ENCODE assay signal across 9 mouse cellular contexts in genomic region chr2:36276454-36276853, GRCm38 (mm10). TPM values are rescaled to one million over a fixed set of nuclear protein-coding genes. Genes with fewer than 3 reads are reported as not detected.
DNase-seq lines count a peak whose midpoint lies in the region; ATAC-seq and TF ChIP-seq lines count a peak whose summit lies in the region.
"Had no signal": no experiment of that assay in that cellular context is flagged by ENCODE, and none has a peak within 500 bp of the region (broad histone marks: within the 10 kb centered on the region; RNA-seq: fewer than 3 reads in every experiment).

No protein-coding gene starts in this region.

- peak; percentile 46 for DNase-seq in adrenal gland, postnatal 25 days
- peak; percentile 88 for DNase-seq in embryonic facial prominence, embryonic 11.5 days (ENCODE audit: low spot score)
- DNase-seq in hindlimb bud, embryonic 11.5 days (ENCODE audit: extremely low spot score, low read depth, low spot score), result peak; percentile 39
- DNase-seq in left cerebral cortex, postnatal 10 days (ENCODE audit: extremely low spot score in 1 of 2, low spot score in 2 of 2), result peak; percentile 57 to 63
- DNase-seq in midbrain, embryonic 14.5 days, result peak; percentile 93

- H3K27ac ChIP-seq in intestine, postnatal 0 days (ENCODE audit: low read depth, low read length), result no peak overlapping the region
- no peak overlapping the region for H3K27ac ChIP-seq in intestine, embryonic 16.5 days (ENCODE audit: low read length)
- H3K27ac ChIP-seq in embryonic facial prominence, embryonic 11.5 days (replicated peaks; ENCODE audit: low read depth, low read length), result no peak overlapping the region
- H3K27ac ChIP-seq in midbrain, embryonic 14.5 days (replicated peaks; ENCODE audit: low read depth, low read length), result no peak overlapping the region
- no peak overlapping the region for H3K27ac ChIP-seq in stomach, embryonic 16.5 days (ENCODE audit: low read length)
- H3K27ac ChIP-seq: embryonic facial prominence, embryonic 12.5 days had no signal

- H3K4me1 ChIP-seq in intestine, postnatal 0 days (replicated peaks; ENCODE audit: control insufficient read depth, insufficient read depth, low read length), result no peaks in the 10 kb centered on the region
- H3K4me1 ChIP-seq in intestine, embryonic 16.5 days (ENCODE audit: control insufficient read depth, insufficient read depth, low read length), result no peaks in the 10 kb centered on the region
- no peaks in the 10 kb centered on the region for H3K4me1 ChIP-seq in embryonic facial prominence, embryonic 11.5 days (ENCODE audit: control insufficient read depth, insufficient read depth, low read length)
- no peaks in the 10 kb centered on the region for H3K4me1 ChIP-seq in midbrain, embryonic 14.5 days (ENCODE audit: control insufficient read depth, insufficient read depth, low read length)
- no peaks in the 10 kb centered on the region for H3K4me1 ChIP-seq in stomach, embryonic 16.5 days (ENCODE audit: control insufficient read depth, insufficient read depth, low read length)
- H3K4me1 ChIP-seq: embryonic facial prominence, embryonic 12.5 days had no signal

- WGBS in intestine, postnatal 0 days, result 27% methylated on average over 4 of the region's 4 CpGs
- 33% methylated on average over 4 of the region's 4 CpGs for WGBS in intestine, embryonic 16.5 days
- WGBS in embryonic facial prominence, embryonic 11.5 days, result 42% methylated on average over 4 of the region's 4 CpGs
- 37% methylated on average over 4 of the region's 4 CpGs for WGBS in midbrain, embryonic 14.5 days
- WGBS in stomach, embryonic 16.5 days, result 27% methylated on average over 4 of the region's 4 CpGs

- H3K4me3 ChIP-seq in intestine, postnatal 0 days (ENCODE audit: low read depth, low read length), result no peak overlapping the region
- no peak overlapping the region for H3K4me3 ChIP-seq in intestine, embryonic 16.5 days (ENCODE audit: low read length)
- H3K4me3 ChIP-seq in embryonic facial prominence, embryonic 11.5 days (ENCODE audit: low read depth, low read length), result no peak overlapping the region
- no peak overlapping the region for H3K4me3 ChIP-seq in midbrain, embryonic 14.5 days (replicated peaks; ENCODE audit: low read depth, low read length)
- H3K4me3 ChIP-seq in stomach, embryonic 16.5 days (replicated peaks; ENCODE audit: low read length), result no peak overlapping the region
- H3K4me3 ChIP-seq: embryonic facial prominence, embryonic 12.5 days had no signal

- no peaks in the 10 kb centered on the region for H3K9me3 ChIP-seq in intestine, postnatal 0 days (ENCODE audit: control insufficient read depth)
- H3K9me3 ChIP-seq in intestine, embryonic 16.5 days (ENCODE audit: control insufficient read depth, low read length), result no peaks in the 10 kb centered on the region
- H3K9me3 ChIP-seq in embryonic facial prominence, embryonic 11.5 days (replicated peaks; ENCODE audit: control insufficient read depth, low read length), result no peaks in the 10 kb centered on the region
- H3K9me3 ChIP-seq in midbrain, embryonic 14.5 days (ENCODE audit: control insufficient read depth, low read length), result no peaks in the 10 kb centered on the region
- no peaks in the 10 kb centered on the region for H3K9me3 ChIP-seq in stomach, embryonic 16.5 days (replicated peaks; ENCODE audit: control insufficient read depth, low read length)
- H3K9me3 ChIP-seq: embryonic facial prominence, embryonic 12.5 days had no signal

- H3K27me3 ChIP-seq in intestine, postnatal 0 days (replicated peaks; ENCODE audit: control insufficient read depth, insufficient read depth, low read length), result no peaks in the 10 kb centered on the region
- H3K27me3 ChIP-seq in intestine, embryonic 16.5 days (replicated peaks; ENCODE audit: control insufficient read depth, insufficient read depth, low read length), result no peaks in the 10 kb centered on the region
- H3K27me3 ChIP-seq in embryonic facial prominence, embryonic 11.5 days (ENCODE audit: control insufficient read depth, insufficient read depth, low read length), result no peaks in the 10 kb centered on the region
- H3K27me3 ChIP-seq in midbrain, embryonic 14.5 days (ENCODE audit: control insufficient read depth, insufficient read depth, low read length), result no peaks in the 10 kb centered on the region
- no peaks in the 10 kb centered on the region for H3K27me3 ChIP-seq in stomach, embryonic 16.5 days (ENCODE audit: control insufficient read depth, insufficient read depth, low read length)
- H3K27me3 ChIP-seq: embryonic facial prominence, embryonic 12.5 days had no signal

- no peak overlapping the region for H3K4me2 ChIP-seq in intestine, postnatal 0 days (replicated peaks; ENCODE audit: low read depth)
- no peak overlapping the region for H3K4me2 ChIP-seq in intestine, embryonic 16.5 days (ENCODE audit: low read depth, low read length)
- no peak overlapping the region for H3K4me2 ChIP-seq in embryonic facial prominence, embryonic 11.5 days (ENCODE audit: low read depth, low read length)
- H3K4me2 ChIP-seq in midbrain, embryonic 14.5 days (ENCODE audit: low read length), result no peak overlapping the region
- H3K4me2 ChIP-seq in stomach, embryonic 16.5 days (ENCODE audit: low read depth, low read length), result no peak overlapping the region
- H3K4me2 ChIP-seq: embryonic facial prominence, embryonic 12.5 days had no signal

- no peak for ATAC-seq in intestine, postnatal 0 days
- no peak for ATAC-seq in intestine, embryonic 16.5 days
- ATAC-seq in embryonic facial prominence, embryonic 11.5 days (replicated peaks; ENCODE audit: insufficient number of reproducible peaks, low FRiP score, low TSS enrichment, low read depth), result no peak
- ATAC-seq in midbrain, embryonic 14.5 days (ENCODE audit: low FRiP score, low TSS enrichment), result no peak
- peak; percentile 21; the same call in 1 of the 2 replicates for ATAC-seq in stomach, embryonic 16.5 days (ENCODE audit: insufficient read depth, low FRiP score)

- intact Hi-C loops in left cerebral cortex, postnatal 10 days (cut with DNase I), result loop anchor here (5.0 to 10.0 kb wide), 2 partner anchors 52 to 264 kb away; no protein-coding TSS in a partner anchor

- H3K9ac ChIP-seq in intestine, postnatal 0 days (ENCODE audit: low read depth, low read length), result no peak overlapping the region
- no peak overlapping the region for H3K9ac ChIP-seq in intestine, embryonic 16.5 days (ENCODE audit: low read depth, low read length)
- no peak overlapping the region for H3K9ac ChIP-seq in embryonic facial prominence, embryonic 11.5 days (replicated peaks; ENCODE audit: low read length)
- H3K9ac ChIP-seq in midbrain, embryonic 14.5 days (replicated peaks; ENCODE audit: low read length), result no peak overlapping the region
- no peak overlapping the region for H3K9ac ChIP-seq in stomach, embryonic 16.5 days (ENCODE audit: low read length)
- H3K9ac ChIP-seq: embryonic facial prominence, embryonic 12.5 days had no signal

- H3K36me3 ChIP-seq in intestine, postnatal 0 days (ENCODE audit: control insufficient read depth, insufficient read depth), result no peaks in the 10 kb centered on the region
- H3K36me3 ChIP-seq in intestine, embryonic 16.5 days (ENCODE audit: control insufficient read depth, insufficient read depth, low read length), result no peaks in the 10 kb centered on the region
- no peaks in the 10 kb centered on the region for H3K36me3 ChIP-seq in embryonic facial prominence, embryonic 11.5 days (replicated peaks; ENCODE audit: control insufficient read depth, insufficient read depth, low read depth, low read length)
- H3K36me3 ChIP-seq in midbrain, embryonic 14.5 days (ENCODE audit: control insufficient read depth, insufficient read depth, low read length), result no peaks in the 10 kb centered on the region
- no peaks in the 10 kb centered on the region for H3K36me3 ChIP-seq in stomach, embryonic 16.5 days (ENCODE audit: control insufficient read depth, insufficient read depth, low read length)
- H3K36me3 ChIP-seq: embryonic facial prominence, embryonic 12.5 days had no signal

- peak; percentile 83 for TF ChIP-seq CTCF in intestine, postnatal 0 days (IDR thresholded peaks at IDR 0.05; ENCODE audit: low read depth)

RNA-seq across cellular contexts. Expression of gene Ptgs1, which starts 46.2 kb away (rescaled TPM):
- polyA plus RNA-seq in intestine, postnatal 0 days (2015; fragmentation: Nextera tagmentation; extraction: Ambion mirVana), result 29.5 and 31.0 TPM in 2 replicates
- polyA plus RNA-seq in intestine, embryonic 16.5 days (2015; fragmentation: Nextera tagmentation; extraction: Ambion mirVana), result 29.1 and 29.8 TPM in 2 replicates
- 8.7 and 12.4 TPM in 2 replicates for total RNA-seq in adrenal gland, postnatal 25 days (2021)
- polyA plus RNA-seq in embryonic facial prominence, embryonic 11.5 days (2014; fragmentation: Nextera tagmentation; extraction: Ambion mirVana), result 5.7 and 6.5 TPM in 2 replicates
- total RNA-seq in left cerebral cortex, postnatal 10 days (2021), result 10 to 100 TPM; 11.8 to 13.0 TPM
- 2.2 and 4.3 TPM in 2 replicates for polyA plus RNA-seq in midbrain, embryonic 14.5 days (2014; fragmentation: Nextera tagmentation; extraction: Ambion mirVana)
- polyA plus RNA-seq in stomach, embryonic 16.5 days (2015; fragmentation: Nextera tagmentation; extraction: Ambion mirVana), result 35.1 and 37.5 TPM in 2 replicates

Comparison
In these comparisons a context has a peak if more than half of its experiments do, and no peak if none do; other contexts are left out.
1. DNase-seq: peak in every context shown above with its lines; median percentile 93 in midbrain, embryonic 14.5 days; 88 in embryonic facial prominence, embryonic 11.5 days; 60 in left cerebral cortex, postnatal 10 days; 46 in adrenal gland, postnatal 25 days; 39 in hindlimb bud, embryonic 11.5 days.